Mouse (Mus musculus) ES-E14 (cell line): Measurements from ENCODE around the gene Rab11b. TPM values are rescaled to one million over a fixed set of nuclear protein-coding genes. Genes with fewer than 3 reads are reported as not detected.

Source experiments
- DNase-seq: peaks from one replicate; pipeline ENCODE4 v3.0.0-alpha.2; 2013; ENCODE audit warnings: low read depth, low spot score
- H3K27ac ChIP-seq: 2 replicates; pipeline ENCODE4 v1.5.1; 2012; ENCODE audit warnings: low read depth, mild to moderate bottlenecking, low read length, moderate library complexity, mixed read lengths; ENCODE audit not compliant: poor library complexity, insufficient read depth, severe bottlenecking
- H3K36me3 ChIP-seq: 2 replicates; pipeline ENCODE4 v1.6.1; 2012; ENCODE audit warnings: mild to moderate bottlenecking, low read length, moderate library complexity, mixed read lengths; ENCODE audit not compliant: control insufficient read depth, poor library complexity, insufficient read depth, severe bottlenecking
- H3K4me1 ChIP-seq, 2 experiments: fragments of 150-350 bp in 1 of 2; sonication (generic) in 1 of 2; 2 replicates each; pipeline ENCODE4 v1.6.1; 2012; ENCODE audit warnings: low read length in 2 of 2, mild to moderate bottlenecking in 1 of 2, mixed read lengths in 1 of 2; ENCODE audit not compliant: control insufficient read depth in 2 of 2, insufficient read depth in 2 of 2, poor library complexity in 1 of 2
- H3K4me3 ChIP-seq, 2 experiments: fragments of 150-350 bp in 1 of 2; sonication (generic) in 1 of 2; 2 replicates each; pipeline ENCODE4 v1.5.1; 2012; ENCODE audit warnings: low read length in 2 of 2, low read depth in 1 of 2, mild to moderate bottlenecking in 1 of 2, mixed read lengths in 1 of 2; ENCODE audit not compliant: insufficient read depth in 1 of 2, poor library complexity in 1 of 2, severe bottlenecking in 1 of 2
- H3K9ac ChIP-seq: 2 replicates; pipeline ENCODE4 v1.6.1; 2012; ENCODE audit warnings: low read depth, mild to moderate bottlenecking, low read length, mixed read lengths; ENCODE audit not compliant: poor library complexity, insufficient read depth, severe bottlenecking
- H3K9me3 ChIP-seq: fragments of 150-350 bp; sonication (generic); 2 replicates; pipeline ENCODE4 v1.6.1; 2012; ENCODE audit warnings: low read depth, mild to moderate bottlenecking, low read length; ENCODE audit not compliant: control insufficient read depth, insufficient read depth
- CHD2 ChIP-seq: IDR thresholded peaks from 2 replicates; pipeline ENCODE4 v1.6.1; 2014; ENCODE audit warnings: mild to moderate bottlenecking, low read depth, low read length, inconsistent platforms
- HCFC1 ChIP-seq: IDR thresholded peaks from 2 replicates; pipeline ENCODE4 v1.6.1; 2012; ENCODE audit warnings: low read length, inconsistent platforms, borderline replicate concordance; ENCODE audit not compliant: insufficient read depth
- MAFK ChIP-seq: IDR thresholded peaks from 2 replicates; pipeline ENCODE4 v1.6.1; 2014; ENCODE audit warnings: mild to moderate bottlenecking, low read depth, low read length, inconsistent platforms; ENCODE audit not compliant: insufficient read depth
- ZC3H11A ChIP-seq: IDR thresholded peaks from 2 replicates; pipeline ENCODE4 v1.6.1; 2012; ENCODE audit warnings: low read depth, mild to moderate bottlenecking, inconsistent platforms, low read length, borderline replicate concordance
- ZNF384 ChIP-seq: IDR thresholded peaks from 2 replicates; pipeline ENCODE4 v1.6.1; 2012; ENCODE audit warnings: low read depth, low read length, inconsistent platforms
- in situ Hi-C, 2 experiments: fragments of 600-800 bp; cut with MboI; formaldehyde crosslinking; loops; one replicate each; pipeline ENCODE4 v1.15.1; 2025; ENCODE audit warnings: low sequenced_read_pairs in 2 of 2, inconsistent platforms in 1 of 2; ENCODE audit not compliant: unreplicated experiment in 2 of 2
- total RNA-seq: library from RNA; depleted of rRNA; stranded (reverse); fragments of 300-350 nt; gene quantifications from 2 replicates; pipeline ENCODE4 v1.2.3, GENCODE M21; 2012

Rab11b gene
- total RNA-seq, 1 experiment = 34.8 TPM

DNA sequence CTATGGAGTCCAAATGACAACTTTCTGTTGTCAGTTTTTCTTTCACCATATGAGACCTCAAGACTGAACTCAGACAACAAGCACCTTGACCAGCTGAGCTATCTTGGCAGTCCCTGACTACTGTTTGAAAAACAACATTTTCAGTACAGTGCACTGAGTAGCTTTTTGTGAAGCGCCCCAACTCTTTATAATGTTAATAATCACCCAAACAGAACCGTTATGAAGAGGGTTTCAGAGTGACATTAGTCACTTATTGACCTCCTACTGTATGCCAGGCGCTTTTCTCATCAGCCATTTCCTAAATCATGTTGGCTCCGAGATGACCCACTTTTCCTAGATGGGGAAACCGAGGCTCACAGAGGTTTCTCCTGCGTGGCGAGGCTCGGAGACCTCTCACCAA lies 42.3 kb downstream of the Rab11b start:
- Histone ChIP-seq H3K9ac (peak overlapping the region; percentile 73), H3K9me3 (no peaks in the 10 kb centered on the region), H3K4me1 (no peaks in the 10 kb centered on the region), H3K4me3 (peak overlapping the region; percentile 75 to 83), H3K27ac (no peak overlapping the region), H3K36me3 (no peaks in the 10 kb centered on the region)
- in situ Hi-C loops = no loop called here
- DNase-seq = no peak
- TF ChIP-seq CHD2 = no peak

DNA sequence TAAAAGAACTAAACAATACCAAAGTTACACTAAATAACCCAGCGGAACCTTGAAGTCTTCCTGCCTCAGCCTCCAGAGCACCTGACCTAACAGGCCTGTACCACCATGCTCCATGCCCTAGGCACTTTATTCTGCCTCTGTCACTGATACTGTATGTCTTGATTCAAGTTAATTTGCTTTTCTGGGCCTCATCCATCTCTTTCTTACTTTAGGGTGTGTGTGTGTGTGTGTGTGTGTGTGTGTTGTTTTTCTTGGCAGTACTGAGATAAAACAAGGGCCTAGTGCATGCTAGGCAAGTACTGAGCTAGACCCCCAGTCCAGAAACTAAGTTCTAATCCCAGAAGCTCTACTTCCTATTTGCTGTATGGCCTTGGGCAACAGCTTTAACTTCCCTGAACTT lies 43.1 kb downstream of the Rab11b start:
- H3K4me3 ChIP-seq = no peak overlapping the region
- H3K27ac ChIP-seq = no peak overlapping the region
- no peaks in the 10 kb centered on the region for H3K9me3 ChIP-seq
- H3K9ac ChIP-seq = no peak overlapping the region
- in situ Hi-C loops = no loop called here
- H3K36me3 ChIP-seq = no peaks in the 10 kb centered on the region
- no peaks in the 10 kb centered on the region for H3K4me1 ChIP-seq
- no peak for DNase-seq
- TF ChIP-seq ZNF384 = no peak
- no peak for TF ChIP-seq HCFC1
- TF ChIP-seq ZC3H11A = no peak
- no peak for TF ChIP-seq MAFK
- TF ChIP-seq CHD2 = no peak

DNA sequence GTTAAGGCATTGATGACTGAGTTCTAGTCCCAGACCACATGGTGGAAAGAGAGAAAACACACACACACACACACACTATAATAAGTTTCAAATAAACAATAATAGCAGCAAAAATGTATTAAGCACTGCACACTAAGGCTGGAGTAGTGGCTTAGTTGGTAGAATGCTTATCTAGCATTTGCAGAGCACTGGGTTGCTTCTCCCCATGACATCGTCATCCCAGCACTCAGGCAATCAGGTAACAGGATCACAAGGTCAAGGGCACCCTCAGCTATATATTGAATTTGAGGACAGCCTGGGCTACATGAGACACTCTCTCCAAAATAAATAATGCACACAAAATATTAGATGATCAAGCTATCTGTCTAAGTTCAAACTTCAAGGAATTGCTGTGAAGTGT lies 45.6 kb downstream of the Rab11b start:
- DNase-seq = no peak
- H3K4me1 ChIP-seq = no peaks in the 10 kb centered on the region
- no peak overlapping the region for H3K27ac ChIP-seq
- no peak overlapping the region for H3K9ac ChIP-seq
- no peak overlapping the region for H3K4me3 ChIP-seq
- no peak for TF ChIP-seq ZNF384
- TF ChIP-seq ZC3H11A = no peak
- no peak for TF ChIP-seq CHD2
- no peak for TF ChIP-seq MAFK
- TF ChIP-seq HCFC1 = no peak
- no peaks in the 10 kb centered on the region for H3K36me3 ChIP-seq
- H3K9me3 ChIP-seq = no peaks in the 10 kb centered on the region
- in situ Hi-C loops = no loop called here

DNA sequence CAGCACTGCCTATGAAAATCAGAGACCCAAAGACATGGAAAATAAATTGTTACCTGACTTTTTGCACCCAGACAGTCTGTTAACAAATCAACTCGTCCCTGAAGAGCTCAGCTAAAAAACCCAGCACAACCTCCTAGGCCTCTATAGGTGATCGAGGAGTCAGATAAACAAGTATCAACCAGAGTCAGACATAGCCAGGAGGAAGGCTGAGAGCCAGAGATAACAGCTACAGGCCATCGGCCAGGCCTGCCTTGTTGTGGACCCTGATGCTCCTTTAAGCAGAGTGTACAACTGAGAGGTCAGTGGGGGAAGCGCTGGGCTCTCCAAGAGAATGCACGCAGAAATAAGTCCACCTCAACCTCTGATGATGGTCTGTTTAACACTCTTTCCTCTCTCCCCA lies 47.1 kb downstream of the Rab11b start:
- in situ Hi-C loops = no loop called here
- Histone ChIP-seq H3K4me3 (no peak overlapping the region), H3K9me3 (no peaks in the 10 kb centered on the region), H3K36me3 (peaks cover 2% of the 10 kb centered on the region; the same call in 1 of the 2 replicates), H3K27ac (no peak overlapping the region), H3K9ac (no peak overlapping the region), H3K4me1 (no peaks in the 10 kb centered on the region)
- no peak for TF ChIP-seq CHD2
- TF ChIP-seq ZNF384 = no peak
- TF ChIP-seq MAFK = no peak
- no peak for TF ChIP-seq HCFC1
- no peak for TF ChIP-seq ZC3H11A
- DNase-seq = no peak

DNA sequence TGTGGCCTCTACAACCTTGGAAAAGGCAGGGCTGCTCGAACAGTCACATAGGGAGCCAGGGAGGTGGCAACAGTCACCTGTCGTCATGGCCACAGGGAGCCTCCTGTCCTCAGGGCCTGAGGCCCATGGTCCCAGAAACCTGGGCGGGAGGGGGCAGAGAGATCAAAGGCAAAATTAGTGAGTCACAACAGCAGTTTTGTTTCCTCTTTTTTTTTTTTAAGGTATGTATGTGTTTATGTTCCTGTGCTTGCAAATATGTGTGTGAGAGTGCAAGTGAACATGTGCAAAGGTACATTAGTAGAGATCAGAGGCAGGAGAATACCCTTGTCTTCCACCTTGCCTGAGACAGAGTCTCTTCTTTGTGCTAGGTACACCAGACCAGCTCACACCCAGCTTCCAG lies 50.5 kb downstream of the Rab11b start:
- Histone ChIP-seq H3K9ac (no peak overlapping the region), H3K9me3 (no peaks in the 10 kb centered on the region), H3K36me3 (peaks cover 2% of the 10 kb centered on the region; the same call in 1 of the 2 replicates), H3K4me3 (no peak overlapping the region), H3K27ac (no peak overlapping the region), H3K4me1 (no peaks in the 10 kb centered on the region)
- in situ Hi-C loops = no loop called here
- no peak for DNase-seq
- TF ChIP-seq ZC3H11A = no peak
- no peak for TF ChIP-seq CHD2
- no peak for TF ChIP-seq MAFK
- TF ChIP-seq HCFC1 = no peak
- no peak for TF ChIP-seq ZNF384
